Mouse (Mus musculus) forebrain, postnatal 0 days (tissue): ENCODE data around the gene Lmln. TPM values are rescaled to one million over a fixed set of nuclear protein-coding genes. Genes with fewer than 3 reads are reported as not detected.
A peak's percentile ranks its signal among the peaks of the same experiment; 100 is the strongest.
"Not testable (repeated sequence)": the region's sequence is repeated elsewhere in the genome, so short reads cannot be mapped to it uniquely, and the experiment has no call there.

Experiments used
- ATAC-seq: fragments of 200-750 bp; cut with Nextera tagmentation; 2 replicates; pipeline ENCODE4 v1.8.0; 2017; ENCODE audit warnings: mild to moderate bottlenecking, moderate library complexity
- DNase-seq: peaks from one replicate; pipeline ENCODE4 v3.0.0-alpha.2; 2015
- H3K27ac ChIP-seq: fragments of 300-500 bp; sonication (generic); 2 replicates; pipeline ENCODE4 v1.5.1; 2014; ENCODE audit warnings: low read depth, mild to moderate bottlenecking, antibody characterized with exemption, low read length, moderate library complexity, mixed read lengths
- H3K27me3 ChIP-seq: fragments of 300-500 bp; sonication (generic); 2 replicates; pipeline ENCODE4 v1.6.1; 2014; ENCODE audit warnings: mild to moderate bottlenecking, low read length, mixed read lengths; ENCODE audit not compliant: insufficient read depth
- H3K36me3 ChIP-seq: fragments of 300-500 bp; sonication (generic); 2 replicates; pipeline ENCODE4 v1.6.1; 2014; ENCODE audit warnings: mild to moderate bottlenecking, moderate library complexity; ENCODE audit not compliant: insufficient read depth
- H3K4me1 ChIP-seq: fragments of 300-500 bp; sonication (generic); 2 replicates; pipeline ENCODE4 v1.6.1; 2014; ENCODE audit warnings: antibody characterized with exemption; ENCODE audit not compliant: insufficient read depth
- H3K4me2 ChIP-seq: fragments of 300-500 bp; sonication (generic); 2 replicates; pipeline ENCODE4 v1.6.1; 2014; ENCODE audit warnings: low read depth, mild to moderate bottlenecking, moderate library complexity
- H3K4me3 ChIP-seq: fragments of 300-500 bp; sonication (generic); 2 replicates; pipeline ENCODE4 v1.5.1; 2014; ENCODE audit warnings: low read depth, low read length, mixed read lengths
- H3K9ac ChIP-seq: fragments of 300-500 bp; sonication (generic); 2 replicates; pipeline ENCODE4 v1.6.1; 2014; ENCODE audit warnings: mild to moderate bottlenecking
- H3K9me3 ChIP-seq: fragments of 300-500 bp; sonication (generic); 2 replicates; pipeline ENCODE4 v1.6.1; 2016; ENCODE audit warnings: low read length
- CTCF ChIP-seq: sonication (generic); IDR thresholded peaks from 2 replicates; pipeline ENCODE4 v1.5.1; 2016; ENCODE audit warnings: antibody characterized with exemption, control low read depth, low read depth
- WGBS: fragments of 180-500 bp; shearing (Covaris S2); extraction: QIAGEN DNeasy Blood & Tissue Kit; methylation state at CpG from one replicate; pipeline ENCODE4 v1.1.7; 2014; 5-methylcytosine and 5-hydroxymethylcytosine counted together
- polyA plus RNA-seq: library from polyadenylated mRNA; unstranded; fragments of >200 nt; fragmentation: Nextera tagmentation; extraction: Ambion mirVana; gene quantifications from 2 replicates; pipeline ENCODE4 v1.2.1, GENCODE M21; 2015
- total RNA-seq: library from RNA; depleted of rRNA; stranded (reverse); fragments of >200 nt; gene quantifications from 2 replicates; pipeline ENCODE4 v1.2.3, GENCODE M21; 2014

Gene Lmln
- total and polyA plus RNA-seq, 2 experiments from 2014 or later, result 3.0 to 7.3 TPM

GRCm38 (mm10) chr16:33123938-33124820 lies 61.9 kb downstream of the Lmln start:
- ATAC-seq, result no peak

GRCm38 (mm10) chr16:33127052-33127451 lies 64.7 kb downstream of the Lmln start:
- no peak overlapping the region for H3K9ac ChIP-seq
- no peak for DNase-seq
- TF ChIP-seq CTCF, result no peak
- H3K4me3 ChIP-seq, result no peak overlapping the region
- H3K27me3 ChIP-seq, result no peaks in the 10 kb centered on the region
- H3K27ac ChIP-seq, result no peak overlapping the region
- ATAC-seq, result no peak
- H3K4me2 ChIP-seq, result no peak overlapping the region
- H3K9me3 ChIP-seq, result no peaks in the 10 kb centered on the region
- H3K4me1 ChIP-seq, result no peaks in the 10 kb centered on the region
- H3K36me3 ChIP-seq, result peaks cover 8% of the 10 kb centered on the region
- WGBS, result 74% methylated on average over 6 of the region's 6 CpGs

More at GRCm38 (mm10) chr16:33123938-33124820, 61.9 kb downstream of the Lmln start:
- H3K9ac ChIP-seq, result no peak overlapping the region
- no peak overlapping the region for H3K4me3 ChIP-seq
- H3K4me1 ChIP-seq, result no peaks in the 10 kb centered on the region
- no peak overlapping the region for H3K27ac ChIP-seq
- WGBS, result 73% methylated on average over 24 of the region's 24 CpGs
- peaks cover 9% of the 10 kb centered on the region for H3K36me3 ChIP-seq
- no peak for TF ChIP-seq CTCF
- no peak overlapping the region for H3K4me2 ChIP-seq
- DNase-seq, result no peak
- no peaks in the 10 kb centered on the region for H3K27me3 ChIP-seq
- H3K9me3 ChIP-seq, result no peaks in the 10 kb centered on the region

- no peak for TF ChIP-seq CTCF
- DNase-seq, result peak; percentile 25
Observed at GRCm38 (mm10) chr16:33130731-33131130, 68.4 kb downstream of the Lmln start.

GRCm38 (mm10) chr16:33133186-33133585 lies 70.9 kb downstream of the Lmln start:
- Histone ChIP-seq H3K9me3 (no peaks in the 10 kb centered on the region), H3K27ac (no peak overlapping the region), H3K4me2 (no peak overlapping the region), H3K36me3 (no peaks in the 10 kb centered on the region), H3K27me3 (no peaks in the 10 kb centered on the region), H3K4me3 (no peak overlapping the region), H3K9ac (no peak overlapping the region), H3K4me1 (no peaks in the 10 kb centered on the region)
- 64% methylated on average over 13 of the region's 13 CpGs for WGBS
- no peak for DNase-seq
- TF ChIP-seq CTCF, result no peak
- no peak for ATAC-seq

More at GRCm38 (mm10) chr16:33130731-33131130, 68.4 kb downstream of the Lmln start:
- Histone ChIP-seq H3K4me1 (no peaks in the 10 kb centered on the region), H3K4me2 (no peak overlapping the region), H3K27ac (no peak overlapping the region), H3K4me3 (no peak overlapping the region), H3K9ac (no peak overlapping the region), H3K9me3 (no peaks in the 10 kb centered on the region), H3K27me3 (no peaks in the 10 kb centered on the region), H3K36me3 (no peaks in the 10 kb centered on the region; the same call in 1 of the 2 replicates)
- ATAC-seq, result no peak
- WGBS, result 31% methylated on average over 4 of the region's 4 CpGs

GRCm38 (mm10) chr16:33135167-33135566 lies 72.8 kb downstream of the Lmln start:
- Histone ChIP-seq H3K4me2 (no peak overlapping the region), H3K27ac (no peak overlapping the region), H3K27me3 (no peaks in the 10 kb centered on the region), H3K36me3 (no peaks in the 10 kb centered on the region), H3K9ac (no peak overlapping the region), H3K4me1 (no peaks in the 10 kb centered on the region), H3K9me3 (no peaks in the 10 kb centered on the region), H3K4me3 (no peak overlapping the region)
- no peak for DNase-seq
- TF ChIP-seq CTCF, result peak; percentile 27
- no peak for ATAC-seq
- WGBS, result 76% methylated on average over 4 of the region's 4 CpGs

GRCm38 (mm10) chr16:33139061-33139460 lies 76.7 kb downstream of the Lmln start:
- H3K4me2 ChIP-seq, H3K4me1 ChIP-seq, ATAC-seq, DNase-seq, H3K27ac ChIP-seq, H3K9ac ChIP-seq, H3K4me3 ChIP-seq, H3K9me3 ChIP-seq, H3K27me3 ChIP-seq, H3K36me3 ChIP-seq: not testable (repeated sequence)
- WGBS, result 88% methylated on average over 6 of the region's 7 CpGs

GRCm38 (mm10) chr16:33141758-33142280 lies 79.5 kb downstream of the Lmln start:
- 27% methylated on average over 3 of the region's 3 CpGs for WGBS
- Histone ChIP-seq H3K36me3 (no peaks in the 10 kb centered on the region), H3K4me1 (no peaks in the 10 kb centered on the region), H3K4me2 (no peak overlapping the region), H3K9ac (no peak overlapping the region), H3K4me3 (no peak overlapping the region), H3K27me3 (no peaks in the 10 kb centered on the region), H3K9me3 (no peaks in the 10 kb centered on the region), H3K27ac (no peak overlapping the region)
- DNase-seq (no peak), ATAC-seq (no peak)
- TF ChIP-seq CTCF, result no peak
